Mouse (Mus musculus) hindbrain, embryonic 14.5 days (tissue): ENCODE data around the gene Vps51. TPM values are rescaled to one million over a fixed set of nuclear protein-coding genes. Genes with fewer than 3 reads are reported as not detected.

ENCODE experiments used
- ATAC-seq: fragments of 200-750 bp; cut with Nextera tagmentation; 2 replicates; pipeline ENCODE4 v1.8.0; 2017; ENCODE audit warnings: moderate number of reproducible peaks, mild to moderate bottlenecking, moderate TSS enrichment, moderate library complexity; ENCODE audit not compliant: low FRiP score
- DNase-seq: peaks from one replicate; pipeline ENCODE4 v3.0.0-alpha.2; 2015; ENCODE audit warnings: low spot score
- H3K27ac ChIP-seq: fragments of 300-500 bp; sonication (generic); 2 replicates; pipeline ENCODE4 v1.5.1; 2014; ENCODE audit warnings: mild to moderate bottlenecking, moderate library complexity
- H3K27me3 ChIP-seq: fragments of 300-500 bp; sonication (generic); 2 replicates; pipeline ENCODE4 v1.6.1; 2014; ENCODE audit warnings: mild to moderate bottlenecking, low read length, mixed read lengths; ENCODE audit not compliant: control insufficient read depth, insufficient read depth
- H3K36me3 ChIP-seq: fragments of 300-500 bp; sonication (generic); replicated peaks from 2 replicates; pipeline ENCODE4 v1.6.1; 2014; ENCODE audit not compliant: control insufficient read depth, insufficient read depth
- H3K4me1 ChIP-seq: fragments of 300-500 bp; sonication (generic); replicated peaks from 2 replicates; pipeline ENCODE4 v1.6.1; 2014; ENCODE audit warnings: antibody characterized with exemption, low read length, mixed read lengths; ENCODE audit not compliant: control insufficient read depth, insufficient read depth
- H3K4me2 ChIP-seq: fragments of 300-500 bp; sonication (generic); replicated peaks from 2 replicates; pipeline ENCODE4 v1.6.1; 2014; ENCODE audit warnings: mild to moderate bottlenecking, moderate library complexity
- H3K4me3 ChIP-seq: fragments of 300-500 bp; sonication (generic); replicated peaks from 2 replicates; pipeline ENCODE4 v1.5.1; 2014; ENCODE audit warnings: mild to moderate bottlenecking, low read length
- H3K9ac ChIP-seq: fragments of 300-500 bp; sonication (generic); 2 replicates; pipeline ENCODE4 v1.6.1; 2014
- H3K9me3 ChIP-seq: fragments of 300-500 bp; sonication (generic); 2 replicates; pipeline ENCODE4 v1.6.1; 2016; ENCODE audit warnings: low read length; ENCODE audit not compliant: control insufficient read depth
- WGBS: fragments of 180-500 bp; shearing (Covaris S2); extraction: QIAGEN DNeasy Blood & Tissue Kit; methylation state at CpG from one replicate; pipeline ENCODE4 v1.1.7; 2014; 5-methylcytosine and 5-hydroxymethylcytosine counted together
- polyA plus RNA-seq: library from polyadenylated mRNA; unstranded; fragments of >200 nt; fragmentation: Nextera tagmentation; extraction: Ambion mirVana; gene quantifications from 2 replicates; pipeline ENCODE4 v1.2.1, GENCODE M21; 2014

The Vps51 gene
- polyA plus RNA-seq, 1 experiment from 2014 or later, result 71.7 TPM

DNA sequence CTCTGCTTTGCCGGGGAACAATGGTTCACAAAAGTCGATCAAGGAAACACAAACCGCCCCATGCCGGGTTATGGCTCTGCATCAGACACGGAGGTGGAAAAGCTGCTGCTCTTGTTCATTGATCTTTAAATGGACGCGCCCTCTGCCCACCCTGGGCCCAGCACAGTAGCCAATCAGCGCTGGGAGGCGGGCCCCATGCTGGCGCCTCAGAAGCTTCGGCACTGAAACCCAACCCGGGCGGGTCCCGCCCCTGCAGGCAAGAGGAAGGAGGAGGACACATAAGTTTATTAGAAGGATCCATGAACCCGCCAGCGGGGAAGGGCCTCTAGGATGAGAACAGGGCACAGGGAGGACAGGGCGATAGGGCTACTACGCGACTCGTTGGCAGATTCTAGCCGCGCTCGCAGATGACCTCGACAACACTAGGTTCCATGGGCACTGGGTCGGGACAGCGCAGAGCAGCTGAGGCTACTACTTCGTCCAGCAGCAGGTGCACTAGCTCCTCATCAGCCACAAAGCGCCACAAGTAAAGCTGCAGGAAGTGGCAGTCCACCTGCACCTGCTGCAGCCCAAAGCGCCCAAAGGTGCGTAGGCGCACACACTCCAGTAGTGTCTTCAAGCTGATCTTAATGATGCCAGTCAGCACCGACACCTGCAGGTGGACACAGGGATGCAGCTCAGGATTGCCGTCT is 9.2 kb downstream of the Vps51 start, which contains the start of gene Tm7sf2:
Tm7sf2 (minus strand) TSS at position 650 of the 692 bp plus-strand sequence.
- peak within 1 kb of the TSS; percentile 95 for H3K4me2 ChIP-seq
- peak within 1 kb of the TSS; percentile 57 for H3K4me3 ChIP-seq
- WGBS, result 11% methylated on average over 33 of the region's 33 CpGs
- H3K4me1 ChIP-seq, result peaks cover 19% of the 10 kb centered on the region
- peak; percentile 92 for ATAC-seq
- peak within 1 kb of the TSS; percentile 83 for H3K9ac ChIP-seq
- H3K9me3 ChIP-seq, result no peaks in the 10 kb centered on the region
- peak within 1 kb of the TSS; percentile 92 for H3K27ac ChIP-seq
- peaks cover 38% of the 10 kb centered on the region for H3K36me3 ChIP-seq
- H3K27me3 ChIP-seq, result no peaks in the 10 kb centered on the region
- DNase-seq, result peak; percentile 85

DNA sequence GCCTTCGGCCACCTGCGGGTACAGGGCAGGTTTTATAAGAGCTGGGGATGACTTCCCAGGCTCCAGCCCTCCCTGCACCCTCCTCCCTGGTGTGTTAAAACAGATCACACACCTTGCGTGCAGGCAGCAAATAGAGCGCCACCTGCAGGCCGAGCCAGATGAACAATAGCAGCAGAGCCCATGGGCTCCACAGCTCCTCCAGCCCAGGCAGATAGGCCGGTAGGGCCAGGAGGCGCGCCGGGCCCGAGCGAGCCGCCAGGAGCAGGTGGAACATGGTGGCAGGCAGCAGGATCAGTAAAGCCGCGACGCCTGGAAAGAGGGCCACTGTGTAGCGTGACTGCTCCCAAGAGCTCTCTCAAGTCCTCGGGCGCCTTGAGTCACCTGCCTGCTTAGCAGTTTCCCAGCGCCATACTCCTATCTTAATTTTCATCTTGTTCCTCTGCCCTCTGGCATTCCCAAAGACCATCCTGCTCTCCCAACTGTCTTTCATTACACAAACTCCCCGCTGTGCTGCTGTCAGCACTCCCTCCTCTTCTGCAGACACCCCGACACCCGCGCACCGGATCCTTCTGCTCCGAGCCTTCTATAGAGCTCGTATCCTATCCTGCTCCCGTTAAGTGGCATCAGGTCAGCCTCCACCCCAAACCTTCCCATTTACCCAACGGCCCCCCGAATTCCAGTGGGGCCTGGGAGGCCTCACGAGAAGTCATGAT is 9.9 kb downstream of the Vps51 start:
- Histone ChIP-seq H3K4me2 (peak overlapping the region; percentile 95), H3K4me1 (peaks cover 26% of the 10 kb centered on the region), H3K27me3 (no peaks in the 10 kb centered on the region), H3K9me3 (no peaks in the 10 kb centered on the region), H3K4me3 (peak overlapping the region; percentile 57), H3K36me3 (peaks cover 34% of the 10 kb centered on the region), H3K9ac (peak overlapping the region; percentile 83), H3K27ac (peak overlapping the region; percentile 92)
- peak; percentile 87 for DNase-seq
- WGBS, result 1% methylated on average over 30 of the region's 30 CpGs
- ATAC-seq, result peak; percentile 64

DNA sequence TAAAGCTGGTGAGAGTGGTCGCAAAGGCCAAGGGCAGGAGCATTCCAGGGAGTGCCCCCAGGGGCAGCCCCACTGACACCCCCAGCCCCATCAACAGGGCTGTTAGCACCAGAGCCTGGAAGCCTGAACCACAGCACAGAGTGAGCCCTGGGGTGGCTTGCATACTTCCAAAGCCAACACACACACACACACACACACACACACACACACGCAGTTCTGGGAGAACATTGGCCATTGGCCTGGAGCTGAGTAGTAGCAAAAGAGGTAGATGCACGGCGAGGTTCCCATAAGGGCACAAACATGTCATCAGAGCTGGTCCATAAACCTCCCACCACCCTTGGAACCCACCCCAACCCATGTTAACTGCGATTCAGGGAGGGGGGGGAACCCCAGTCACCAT is 10.5 kb downstream of the Vps51 start:
- Histone ChIP-seq H3K9ac (peak overlapping the region; percentile 83), H3K4me2 (peak overlapping the region; percentile 95), H3K9me3 (no peaks in the 10 kb centered on the region), H3K27me3 (no peaks in the 10 kb centered on the region), H3K4me3 (peak overlapping the region; percentile 57), H3K27ac (peak overlapping the region; percentile 92), H3K4me1 (peaks cover 32% of the 10 kb centered on the region), H3K36me3 (peaks cover 33% of the 10 kb centered on the region)
- WGBS, result 35% methylated on average over 5 of the region's 5 CpGs
- ATAC-seq, result no peak
- DNase-seq, result no peak

DNA sequence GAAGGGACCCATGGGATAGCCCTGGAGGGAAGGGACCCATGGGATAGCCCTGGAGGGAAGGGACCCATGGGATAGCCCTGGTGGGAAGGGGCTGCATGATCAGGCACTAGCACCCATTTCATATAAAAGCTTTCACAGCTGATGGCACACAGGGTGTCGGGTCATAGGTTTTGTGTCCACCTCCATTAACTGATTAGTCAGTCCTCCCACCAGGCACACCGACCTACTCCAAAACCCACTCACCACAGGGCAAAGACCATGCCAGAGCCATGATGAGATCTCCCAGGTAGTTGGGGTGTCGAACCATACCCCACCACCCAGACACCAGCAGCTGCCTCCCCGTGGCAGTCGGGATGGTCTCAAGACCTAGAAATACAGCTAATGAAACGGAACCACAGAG is 13.9 kb downstream of the Vps51 start:
- Histone ChIP-seq H3K9ac (no peak overlapping the region), H3K4me2 (peak overlapping the region; percentile 100; the same call in 1 of the 2 replicates), H3K4me1 (peaks cover 40% of the 10 kb centered on the region), H3K36me3 (peaks cover 15% of the 10 kb centered on the region), H3K27me3 (no peaks in the 10 kb centered on the region), H3K4me3 (no peak overlapping the region), H3K27ac (no peak overlapping the region), H3K9me3 (no peaks in the 10 kb centered on the region)
- whole genome bisulfite sequencing, result 91% methylated on average over 6 of the region's 6 CpGs
- ATAC-seq (no peak), DNase-seq (no peak)

DNA sequence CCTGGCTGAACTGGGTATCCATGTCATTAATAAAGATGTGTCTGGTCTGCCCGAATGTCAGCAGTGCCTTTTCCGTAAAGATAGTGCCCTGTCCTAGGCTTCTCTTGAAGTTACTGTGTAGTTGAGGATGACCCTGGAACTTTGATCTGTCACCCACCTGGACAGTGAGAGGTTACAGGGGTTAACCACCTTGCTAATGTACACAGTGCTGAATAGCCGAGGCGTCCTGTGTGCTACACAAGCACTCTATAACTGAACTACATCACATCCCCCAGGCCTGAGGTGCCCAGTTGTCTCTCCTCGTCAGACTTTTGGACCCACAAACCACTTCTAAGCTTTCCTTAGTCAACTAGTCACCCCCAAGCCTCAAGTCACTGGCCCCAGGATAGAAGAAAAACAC is 14.6 kb downstream of the Vps51 start:
- Histone ChIP-seq H3K27me3 (no peaks in the 10 kb centered on the region), H3K4me3 (peak overlapping the region; percentile 90), H3K4me1 (peaks cover 36% of the 10 kb centered on the region), H3K9ac (peak overlapping the region; percentile 94), H3K27ac (0 out of 2 replicates have a peak overlapping the region, but pooled peaks have one; percentile 92), H3K4me2 (peak overlapping the region; percentile 100), H3K36me3 (peaks cover 15% of the 10 kb centered on the region), H3K9me3 (no peaks in the 10 kb centered on the region)
- no peak for ATAC-seq
- 71% methylated on average over 5 of the region's 5 CpGs for WGBS
- no peak for DNase-seq

DNA sequence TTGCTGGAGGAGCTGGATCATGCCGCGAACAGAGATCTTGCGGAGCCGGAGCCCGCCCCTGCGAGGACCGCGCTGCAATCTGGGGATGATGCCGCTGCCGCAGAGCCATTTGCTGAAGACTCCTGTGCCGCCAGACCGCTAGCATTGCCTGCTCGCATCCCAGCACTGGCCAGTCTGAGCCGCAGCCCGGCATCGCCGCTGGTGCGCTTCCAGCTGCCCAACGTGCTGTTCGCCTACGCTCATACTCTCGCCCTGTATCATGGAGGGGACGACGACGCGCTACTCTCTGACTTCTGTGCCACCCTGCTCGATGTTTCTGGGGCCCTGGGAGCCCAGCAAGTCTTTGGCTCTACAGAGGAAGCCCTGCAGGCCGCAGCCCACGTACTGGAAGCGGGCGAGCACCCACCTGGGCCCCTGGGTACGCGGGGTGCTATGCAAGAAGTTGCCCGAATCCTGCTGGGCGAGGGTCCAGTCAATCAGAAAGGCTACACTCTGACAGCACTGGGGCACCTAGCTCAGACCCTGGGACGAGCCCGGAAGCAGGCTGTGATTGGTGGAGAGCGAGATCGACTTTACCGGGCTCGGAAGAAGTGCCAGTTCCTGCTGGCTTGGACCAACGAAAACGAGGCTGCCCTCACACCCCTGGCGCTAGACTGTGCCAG is 15.3 kb downstream of the Vps51 start:
- DNase-seq (no peak), ATAC-seq (no peak)
- Histone ChIP-seq H3K36me3 (peaks cover 15% of the 10 kb centered on the region), H3K9ac (peak overlapping the region; percentile 94), H3K9me3 (no peaks in the 10 kb centered on the region), H3K4me1 (peaks cover 39% of the 10 kb centered on the region), H3K27ac (peak overlapping the region; percentile 92), H3K4me3 (peak overlapping the region; percentile 90), H3K27me3 (no peaks in the 10 kb centered on the region), H3K4me2 (peak overlapping the region; percentile 100)
- WGBS, result 1% methylated on average over 44 of the region's 44 CpGs

DNA sequence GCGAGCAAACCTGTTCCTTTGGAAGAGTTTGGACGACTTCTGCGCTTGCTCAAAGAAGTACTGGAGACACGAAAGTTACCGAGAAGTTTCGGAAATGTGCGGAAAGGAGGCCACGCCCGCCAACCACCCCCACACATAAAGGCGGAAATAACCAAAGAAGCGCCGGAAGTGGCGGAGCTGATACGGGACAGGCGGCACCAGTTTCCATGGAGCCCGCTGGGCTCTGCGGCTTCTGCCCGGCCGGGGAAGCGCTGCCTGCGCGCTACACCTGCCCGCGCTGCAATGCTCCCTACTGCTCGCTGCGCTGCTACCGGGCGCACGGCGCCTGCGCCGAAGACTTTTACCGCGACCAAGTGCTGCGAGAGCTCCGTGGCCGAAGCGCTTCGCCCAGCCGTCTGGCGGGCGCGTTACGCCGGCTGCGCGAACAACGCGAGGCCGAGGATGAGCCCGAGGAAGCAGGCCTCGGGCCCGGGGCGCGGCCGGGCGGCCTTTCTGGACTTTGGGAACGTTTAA is 16.0 kb downstream of the Vps51 start, which contains the start of gene Znhit2:
Znhit2 (plus strand) TSS at position 172 of the 513 bp plus-strand sequence.
- WGBS, result under 1% methylated on average over 58 of the region's 58 CpGs
- peak; percentile 64 for ATAC-seq
- Histone ChIP-seq H3K4me3 (peak within 1 kb of the TSS; percentile 90), H3K9me3 (no peaks in the 10 kb centered on the region), H3K9ac (peak within 1 kb of the TSS; percentile 94), H3K27ac (peak within 1 kb of the TSS; percentile 92), H3K27me3 (no peaks in the 10 kb centered on the region), H3K36me3 (peaks cover 15% of the 10 kb centered on the region), H3K4me2 (peak within 1 kb of the TSS; percentile 100), H3K4me1 (peaks cover 39% of the 10 kb centered on the region)
- peak; percentile 94 for DNase-seq

DNA sequence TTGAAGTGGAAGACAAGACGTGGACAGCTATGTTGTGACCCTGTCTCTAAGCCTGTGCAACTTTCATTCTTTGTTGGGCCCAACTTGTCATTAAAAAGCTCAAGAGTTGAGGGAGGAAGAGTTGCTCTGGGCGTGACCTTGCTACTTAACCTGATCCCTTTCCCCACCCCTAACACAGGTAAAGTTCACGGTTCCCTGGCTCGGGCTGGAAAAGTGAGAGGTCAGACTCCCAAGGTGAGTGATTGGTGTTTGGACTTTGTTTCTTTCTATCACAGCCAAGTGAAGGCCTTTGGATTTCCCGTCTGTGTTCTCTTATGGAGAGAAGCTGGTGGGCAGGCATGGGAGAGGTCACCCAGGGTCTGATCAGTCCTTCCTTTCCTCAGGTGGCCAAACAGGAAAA is 18.1 kb downstream of the Vps51 start:
- Histone ChIP-seq H3K27me3 (no peaks in the 10 kb centered on the region), H3K4me3 (peak overlapping the region; percentile 52), H3K36me3 (peaks cover 34% of the 10 kb centered on the region), H3K9ac (peak overlapping the region; percentile 85), H3K4me1 (peaks cover 38% of the 10 kb centered on the region), H3K9me3 (no peaks in the 10 kb centered on the region), H3K4me2 (peak overlapping the region; percentile 85), H3K27ac (no peak overlapping the region)
- DNase-seq (no peak), ATAC-seq (no peak)
- 89% methylated on average over 5 of the region's 5 CpGs for WGBS

DNA sequence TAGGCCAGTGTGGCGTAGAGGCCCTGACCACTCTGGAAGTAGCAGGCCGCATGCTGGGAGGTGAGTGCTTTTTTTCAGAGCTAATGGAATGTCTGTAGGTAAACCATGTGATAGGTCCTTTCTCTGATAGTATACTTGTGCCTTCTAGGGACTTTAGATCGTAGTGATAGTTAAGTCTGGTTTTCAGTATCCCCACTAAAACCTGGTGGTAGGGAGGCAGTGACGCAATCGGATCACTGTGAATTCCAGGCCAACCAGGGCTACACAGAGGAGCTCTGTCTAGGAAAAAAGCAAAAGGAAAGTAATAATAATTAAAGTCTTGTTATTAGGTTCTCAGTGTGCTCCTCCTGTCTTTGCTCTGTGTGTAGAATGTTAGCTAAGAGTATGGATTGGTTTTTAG is 18.5 kb downstream of the Vps51 start:
- DNase-seq (no peak), ATAC-seq (no peak)
- no peaks in the 10 kb centered on the region for H3K9me3 ChIP-seq
- peak overlapping the region; percentile 78 for H3K27ac ChIP-seq
- H3K4me1 ChIP-seq, result peaks cover 38% of the 10 kb centered on the region
- peak overlapping the region; percentile 52 for H3K4me3 ChIP-seq
- peak overlapping the region; percentile 85 for H3K9ac ChIP-seq
- WGBS, result 35% methylated on average over 5 of the region's 5 CpGs
- peak overlapping the region; percentile 85 for H3K4me2 ChIP-seq
- H3K36me3 ChIP-seq, result peaks cover 38% of the 10 kb centered on the region
- no peaks in the 10 kb centered on the region for H3K27me3 ChIP-seq
